Mouse (Mus musculus) stomach, postnatal 0 days (tissue): Measurements from ENCODE around the gene 1700113H08Rik.

Experiments used
- CTCF ChIP-seq: IDR thresholded peaks from 2 replicates; pipeline ENCODE4 v1.5.1; 2016; ENCODE audit warnings: antibody characterized with exemption, low read depth, mild to moderate bottlenecking, moderate library complexity
- EP300 ChIP-seq: optimal IDR thresholded peaks from 2 replicates; pipeline ENCODE3; 2016; ENCODE audit warnings: antibody characterized with exemption

- TF ChIP-seq CTCF (no peak), EP300 (no peak)
These were observed 49.9 kb downstream of the 1700113H08Rik start for GRCm38 (mm10) chr10:87107565-87108297.
